Mouse (Mus musculus): ENCODE measurements around the gene Lrrc4.
A peak's percentile ranks its signal among the peaks of the same experiment; 100 is the strongest.

Gene Lrrc4

GRCm38 (mm10) chr6:28854598-28854997 lies 23.1 kb upstream of the Lrrc4 start:
- DNase-seq (ENCODE audit: low read depth) = no peak

DNA sequence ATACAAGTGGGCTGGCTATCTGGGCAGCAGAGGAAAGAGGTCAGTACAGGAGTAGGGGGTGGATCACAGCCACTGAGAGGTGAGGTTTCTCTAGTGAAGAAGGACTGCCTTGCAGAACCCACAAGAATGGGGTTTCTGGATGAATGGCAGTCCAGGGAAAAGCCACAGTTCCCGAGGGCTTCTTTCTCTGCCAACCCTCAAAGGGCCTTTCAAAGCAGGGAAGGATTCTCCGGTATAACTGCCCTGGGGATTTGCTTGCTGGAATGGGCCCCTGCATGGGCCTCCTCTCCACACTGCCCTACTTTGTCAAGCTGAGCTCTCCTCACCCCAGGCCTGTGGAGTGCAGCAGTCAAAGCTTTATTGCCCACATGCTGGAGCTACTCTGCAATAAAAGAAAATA lies 22.1 kb upstream of the Lrrc4 start:
- no peak for DNase-seq (ENCODE audit: low read depth)

DNA sequence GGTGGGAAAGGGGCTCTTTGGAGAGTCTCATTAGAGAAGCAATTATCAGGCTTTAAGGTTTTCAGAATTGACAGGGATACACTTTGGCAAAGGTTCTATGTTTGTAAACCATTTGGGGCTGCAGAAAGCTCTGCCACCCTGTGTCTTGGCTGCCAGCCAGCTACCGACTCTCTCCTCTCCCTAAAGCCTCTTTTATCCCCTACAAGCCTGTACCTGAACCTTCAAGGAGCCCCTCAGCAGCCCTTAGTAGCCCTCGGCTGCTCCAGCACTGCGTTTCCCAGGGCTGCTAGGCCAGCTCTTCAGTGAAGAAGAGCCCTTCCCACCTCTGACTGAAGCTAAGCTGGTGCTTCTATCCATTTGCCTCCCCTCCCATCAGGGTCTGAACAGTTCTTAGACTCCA lies 21.6 kb upstream of the Lrrc4 start:
- no peak for DNase-seq (ENCODE audit: low read depth)

DNA sequence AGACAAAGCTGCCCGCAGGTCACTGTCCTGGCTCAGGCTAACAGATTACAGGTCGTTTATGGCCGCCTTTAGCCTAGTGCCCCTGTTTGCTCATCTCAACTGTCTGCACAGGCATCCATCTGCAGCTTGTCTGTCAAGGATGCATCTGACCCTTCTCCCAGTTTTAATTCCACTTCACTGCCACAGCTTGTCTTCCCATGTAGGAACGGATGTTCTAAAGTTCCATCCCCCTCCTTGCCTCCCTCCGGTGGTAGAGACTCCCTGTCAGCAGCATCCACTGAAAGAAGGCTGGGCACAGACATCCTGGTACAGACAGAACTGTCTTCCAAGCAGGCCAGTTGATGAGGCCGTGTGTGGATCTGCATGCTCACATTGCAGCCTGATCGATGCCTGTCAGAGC lies 20.8 kb upstream of the Lrrc4 start:
- DNase-seq (ENCODE audit: low read depth) = no peak

GRCm38 (mm10) chr6:28850326-28850900 lies 18.9 kb upstream of the Lrrc4 start:
- DNase-seq (ENCODE audit: low read depth) = no peak

DNA sequence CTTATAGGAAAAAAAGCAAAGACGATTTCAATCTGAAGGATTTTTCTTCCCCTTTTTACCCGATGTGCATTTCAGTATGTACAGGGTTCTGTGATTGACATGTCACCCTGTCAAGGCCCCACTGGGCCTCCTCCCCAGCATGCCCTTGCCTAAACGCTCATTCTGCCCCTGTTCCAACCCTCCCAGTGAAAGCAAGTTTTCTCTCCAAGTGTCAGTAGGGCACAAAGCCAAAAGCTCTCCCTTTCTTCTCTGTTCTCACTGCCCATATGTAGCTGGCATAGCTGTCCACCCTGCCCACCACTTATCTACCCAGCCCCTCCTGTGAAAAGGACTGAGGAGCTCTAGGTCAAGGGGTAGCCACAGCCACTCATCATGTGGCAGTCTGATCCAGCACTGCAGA lies 17.8 kb upstream of the Lrrc4 start:
- no peak for DNase-seq (ENCODE audit: low read depth)

- DNase-seq (ENCODE audit: low read depth) = no peak
These were observed 17.3 kb upstream of the Lrrc4 start for GRCm38 (mm10) chr6:28848891-28849290.

- DNase-seq (ENCODE audit: low read depth) = no peak
These were observed 16.8 kb upstream of the Lrrc4 start for GRCm38 (mm10) chr6:28848285-28848794.

DNA sequence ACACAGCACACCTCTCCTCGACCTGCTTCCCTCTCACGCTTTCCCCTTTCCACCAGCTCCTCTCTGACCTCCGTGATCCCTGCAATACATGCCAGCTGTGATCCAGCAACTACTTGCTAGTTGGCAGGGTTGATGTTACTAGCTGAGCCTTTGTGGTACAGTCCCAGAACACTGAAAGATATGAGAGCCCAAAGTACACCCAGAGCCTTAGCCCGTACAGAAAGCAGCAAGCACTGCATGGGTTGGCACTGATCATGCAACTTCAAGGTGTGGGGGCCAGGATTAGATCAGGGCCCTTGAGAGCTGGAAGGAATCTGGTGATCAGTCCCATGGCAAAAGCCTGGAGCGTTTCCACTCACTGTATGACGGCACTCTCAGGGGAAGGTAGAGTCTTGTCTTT lies 16.1 kb upstream of the Lrrc4 start:
- no peak for DNase-seq (ENCODE audit: low read depth)

DNA sequence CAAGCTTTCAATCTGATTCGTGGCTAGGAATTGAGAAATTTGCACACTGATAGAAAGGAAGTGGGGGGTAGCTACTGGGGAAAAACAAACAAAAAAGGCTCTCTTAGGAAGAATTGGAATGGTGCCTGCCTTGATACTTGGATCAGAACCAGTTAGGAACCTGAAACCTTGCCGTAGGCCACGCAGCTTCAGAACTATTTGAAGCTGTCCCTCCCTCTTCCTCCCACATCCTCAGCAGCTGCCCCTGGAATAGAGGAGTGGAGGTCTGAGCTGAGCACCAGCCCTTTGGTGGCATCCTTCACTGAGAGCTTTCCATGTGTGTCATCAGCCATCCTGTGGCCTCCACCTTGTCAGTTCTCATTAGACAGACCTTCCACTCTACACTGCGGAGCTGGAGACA lies 14.1 kb upstream of the Lrrc4 start:
- peak; percentile 79 for DNase-seq (ENCODE audit: low read depth)

DNA sequence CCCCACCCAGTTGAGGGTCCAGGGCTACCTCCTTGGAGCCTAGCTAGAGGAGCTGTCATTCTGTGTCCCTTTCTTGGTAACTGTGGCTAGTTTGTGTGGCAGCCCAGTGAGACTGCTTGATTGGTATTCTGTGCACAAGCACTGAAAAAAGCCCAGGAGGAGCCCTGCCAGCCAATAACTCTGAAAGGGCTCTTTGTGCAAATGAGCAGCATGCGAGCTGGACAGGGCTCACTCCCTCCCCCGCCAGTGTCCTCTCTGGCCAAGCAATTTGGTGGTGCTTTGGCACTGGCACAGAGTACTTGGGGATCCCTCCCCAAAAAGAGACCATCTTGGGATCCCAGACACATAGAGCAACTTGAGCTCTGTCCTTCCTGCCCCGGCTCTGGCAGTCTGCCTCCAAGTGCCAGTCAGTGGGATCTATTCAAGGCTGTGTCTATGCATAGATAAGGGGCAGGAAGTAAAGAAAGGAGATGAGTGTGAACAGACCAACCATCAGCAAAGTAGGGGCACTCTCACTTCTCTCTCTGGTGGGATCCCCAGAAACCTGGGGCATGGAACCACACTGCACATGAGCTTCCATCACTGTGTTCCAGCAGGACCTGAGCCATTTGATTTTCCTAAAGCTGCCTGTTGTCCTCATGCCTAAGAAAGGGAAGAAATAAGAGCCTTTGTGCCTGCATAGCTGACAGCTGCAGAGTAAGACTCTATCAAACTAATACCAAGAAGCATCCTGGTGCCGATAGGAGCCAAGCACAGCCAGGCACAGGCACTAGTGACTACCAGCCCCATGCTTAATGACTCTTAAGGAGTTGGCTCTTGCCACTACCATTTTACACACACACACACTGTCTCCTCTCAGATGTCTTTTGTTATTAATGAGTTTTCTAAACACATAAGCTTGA lies 11.1 kb upstream of the Lrrc4 start:
- peak; percentile 58 for DNase-seq (ENCODE audit: low read depth)

GRCm38 (mm10) chr6:28841569-28841968 lies 10.0 kb upstream of the Lrrc4 start:
- no peak for DNase-seq (ENCODE audit: low read depth)

DNA sequence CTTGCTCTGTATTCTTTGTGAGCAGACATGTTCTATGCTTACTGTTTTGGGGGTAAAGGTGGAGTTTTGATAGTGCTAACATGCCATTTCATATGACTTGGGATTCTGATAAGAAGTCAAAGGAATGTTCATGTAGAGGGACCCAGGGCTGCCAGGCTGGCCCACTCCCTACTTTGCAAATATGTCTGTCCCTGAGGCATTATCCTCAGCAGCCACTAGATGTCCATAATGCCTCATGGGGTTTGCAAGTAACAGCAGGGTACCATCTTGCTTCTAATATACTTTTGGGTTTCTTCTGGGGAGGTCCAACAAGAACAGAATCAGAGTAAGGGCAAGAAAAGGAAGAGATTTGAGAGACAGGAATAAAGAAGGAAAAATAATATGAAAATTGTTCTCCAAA lies 5.1 kb upstream of the Lrrc4 start:
- DNase-seq (ENCODE audit: low read depth) = no peak

- DNase-seq (ENCODE audit: low read depth) = no peak
These were observed 2.5 kb upstream of the Lrrc4 start for GRCm38 (mm10) chr6:28834046-28834445.

DNA sequence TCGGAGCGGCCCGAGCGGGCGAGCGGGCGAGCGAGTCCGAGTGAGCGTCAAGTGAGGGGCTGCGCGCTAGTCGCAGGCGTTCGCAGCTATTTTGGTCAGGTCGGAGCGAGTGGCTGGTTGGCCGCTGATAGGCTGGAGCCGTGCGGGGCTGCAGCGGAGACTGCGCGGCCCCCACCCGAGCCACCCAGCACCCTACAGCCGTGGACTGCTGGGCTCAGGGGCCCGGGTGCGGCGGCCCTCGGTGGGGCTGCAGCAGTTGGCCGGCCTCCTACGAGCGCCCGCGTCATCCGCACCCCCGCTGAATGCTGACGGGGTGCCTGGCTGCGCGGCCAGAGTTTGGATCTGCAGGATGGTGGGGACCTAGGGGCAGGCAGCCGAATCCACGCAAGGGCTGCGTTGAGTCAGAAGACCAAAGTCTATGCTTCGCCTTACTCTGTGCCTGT lies 1.9 kb upstream of the Lrrc4 start:
- DNase-seq (ENCODE audit: low read depth) = no peak

DNA sequence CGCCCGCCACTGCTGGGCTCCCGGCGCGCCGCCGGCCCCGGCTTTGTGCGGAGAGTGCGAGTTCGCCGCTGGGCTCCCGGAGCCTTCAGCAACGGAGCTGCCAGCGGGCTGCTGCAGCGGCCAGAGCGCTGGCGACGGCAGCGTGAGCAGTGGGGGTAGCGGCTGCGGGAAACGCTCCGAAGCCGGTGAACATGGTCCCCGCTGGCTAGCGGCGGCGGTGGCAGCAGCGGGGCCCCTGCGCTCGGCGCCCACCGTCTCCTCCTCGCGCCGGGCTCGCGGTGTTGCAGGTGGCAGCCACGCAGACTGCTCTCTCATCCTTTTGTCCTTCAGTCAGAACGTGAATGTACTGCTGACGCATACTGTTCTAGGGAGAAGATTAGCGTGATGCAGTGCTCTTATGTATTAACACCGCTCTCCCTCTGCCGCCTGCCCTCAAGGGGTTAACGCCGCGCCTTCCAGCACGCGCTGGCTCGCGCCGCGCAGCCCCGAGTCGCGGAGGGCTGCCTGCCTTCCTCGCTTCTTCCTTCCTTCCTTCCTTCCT lies 1.3 kb upstream of the Lrrc4 start:
- no peak for DNase-seq (ENCODE audit: low read depth)

GRCm38 (mm10) chr6:28831854-28832750 lies 555 bp upstream of the Lrrc4 start:
- no peak for DNase-seq (ENCODE audit: low read depth)

- DNase-seq (ENCODE audit: low read depth) = no peak
These were observed 1.2 kb downstream of the Lrrc4 start for GRCm38 (mm10) chr6:28830306-28830705.

GRCm38 (mm10) chr6:28828593-28828992 lies 3.0 kb downstream of the Lrrc4 start:
- DNase-seq (ENCODE audit: low read depth) = no peak

- DNase-seq (ENCODE audit: low read depth) = no peak
These were observed 4.0 kb downstream of the Lrrc4 start for GRCm38 (mm10) chr6:28827565-28827964.

DNA sequence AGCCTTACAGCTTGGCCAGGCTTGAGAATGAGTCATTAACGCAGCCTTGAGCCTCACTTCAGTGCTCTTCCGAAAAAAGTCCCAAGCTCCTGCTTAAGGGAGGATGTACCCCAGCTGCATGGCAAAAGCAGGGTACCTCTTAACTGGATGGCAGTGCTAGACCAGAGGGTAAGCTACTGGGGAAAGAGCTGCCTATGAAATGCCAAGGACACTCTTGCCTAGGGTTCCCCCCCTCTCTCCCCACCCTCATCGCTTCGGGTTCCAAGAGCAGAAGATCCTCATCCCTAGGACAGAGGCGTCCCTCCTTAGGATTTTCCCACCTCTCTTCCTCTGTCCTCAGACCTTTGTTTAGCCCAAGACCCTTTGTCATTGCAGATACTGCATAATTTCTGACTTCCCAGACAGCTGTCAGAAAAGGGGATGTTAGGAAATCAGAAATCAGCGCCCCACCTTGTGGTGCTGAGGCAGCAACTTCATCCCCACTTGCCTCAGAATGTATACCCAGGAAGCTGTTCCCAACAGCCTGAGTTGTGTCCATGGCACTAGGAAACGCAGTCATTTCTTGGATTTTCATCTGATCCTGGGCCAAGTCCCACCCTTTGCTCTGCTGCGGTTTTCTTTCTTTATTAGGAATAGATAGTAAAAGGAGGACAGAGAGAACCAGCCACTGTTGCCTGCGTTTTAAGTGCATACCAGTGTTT lies 4.7 kb downstream of the Lrrc4 start:
- DNase-seq (ENCODE audit: low read depth) = no peak
